Mouse (Mus musculus) megakaryocyte, embryonic 14.5 days (primary cell): ENCODE measurements at regions not wholly inside any gene's neighbourhood (a gene's known extent, or its start where the extent isn't known, plus 50 kb on each side); places are given as distances from the start of the nearest gene placed in this dataset.

Source experiments
- FLI1 ChIP-seq: IDR thresholded peaks from 2 replicates; pipeline ENCODE4 v1.6.1; 2012; ENCODE audit warnings: low read length, inconsistent platforms, mixed read lengths
- GATA1 ChIP-seq: IDR thresholded peaks from 3 replicates; pipeline ENCODE4 v1.6.1; 2012; ENCODE audit warnings: mixed read lengths, low read length, inconsistent platforms, borderline replicate concordance

DNA sequence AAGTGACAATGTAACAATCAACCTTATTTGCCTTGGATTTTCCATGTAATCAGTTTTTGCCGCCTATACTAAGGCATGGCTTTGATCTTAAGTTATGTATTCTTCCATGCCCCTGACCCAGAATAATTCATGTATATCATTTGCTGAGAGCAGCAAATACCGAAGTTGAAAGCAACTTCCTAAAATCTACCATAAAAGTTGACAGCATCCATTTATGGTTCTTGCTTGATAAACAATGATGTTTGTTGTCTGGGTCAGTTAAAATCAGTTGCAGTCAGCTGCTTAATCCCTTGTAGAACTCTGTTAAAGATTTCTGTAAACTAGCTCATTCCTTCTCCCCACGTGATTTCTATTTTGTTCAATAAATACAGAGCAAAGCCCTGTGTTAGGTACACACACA is 214.5 kb upstream of the Vstm2b start:
- TF ChIP-seq GATA1 (no peak), FLI1 (no peak)
